ENCODE assay signal across 35 mouse cellular contexts in the genomic region with DNA sequence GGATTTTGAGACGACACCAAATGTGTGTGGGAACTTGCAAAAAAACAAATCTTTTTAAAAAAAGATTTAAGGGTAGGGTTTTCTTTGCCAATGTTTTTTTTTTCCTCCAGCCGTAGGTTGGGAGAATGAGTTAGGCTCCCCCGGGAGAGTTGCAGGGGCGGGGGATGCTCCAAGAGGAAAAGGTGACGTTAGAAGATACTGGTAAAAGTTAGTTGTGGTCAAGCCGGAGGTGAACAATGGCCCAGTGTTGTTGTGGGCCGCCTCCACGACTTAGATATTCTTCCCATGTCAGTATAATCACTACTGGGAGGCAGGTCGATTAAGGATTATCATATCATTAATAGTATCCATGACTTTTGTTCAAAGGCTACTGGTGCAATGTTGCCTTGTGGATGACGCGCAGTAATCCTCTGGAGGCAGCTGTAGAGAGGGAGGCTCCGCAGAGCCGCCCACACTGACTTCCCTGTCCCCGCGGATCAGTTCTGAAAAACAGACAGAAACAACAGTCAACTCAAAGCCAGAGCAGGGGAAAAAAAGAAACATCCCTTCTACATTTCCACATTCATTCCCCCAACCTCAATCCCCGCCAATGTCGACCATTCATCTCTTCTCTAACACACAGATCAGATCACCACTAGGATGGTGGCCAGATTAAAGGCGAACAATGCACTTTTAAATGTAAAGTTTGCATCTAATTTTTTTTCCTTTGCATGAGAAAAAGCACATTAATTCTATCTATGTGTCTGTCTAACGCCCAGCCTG. TPM values are rescaled to one million over a fixed set of nuclear protein-coding genes. Genes with fewer than 3 reads are reported as not detected.
DNase-seq lines count a peak whose midpoint lies in the region; ATAC-seq and TF ChIP-seq lines count a peak whose summit lies in the region.
"Had no signal": no experiment of that assay in that cellular context is flagged by ENCODE, and none has a peak within 500 bp of the region (broad histone marks: within the 10 kb centered on the region; RNA-seq: fewer than 3 reads in every experiment).

No protein-coding gene starts in this region.

- H3K79me2 ChIP-seq in heart, adult 2 months (replicated peaks; ENCODE audit: control insufficient read depth, insufficient read depth, low read length) = no peaks in the 10 kb centered on the region

- H3K27me3 ChIP-seq in heart, embryonic 13.5 days (replicated peaks) = no peaks in the 10 kb centered on the region
- no peaks in the 10 kb centered on the region for H3K27me3 ChIP-seq in heart, adult 2 months (ENCODE audit: control insufficient read depth, insufficient read depth, low read length)
- peaks cover 3% of the 10 kb centered on the region; the same call in 1 of the 2 replicates for H3K27me3 ChIP-seq in embryonic facial prominence, embryonic 15.5 days
- H3K27me3 ChIP-seq in midbrain, embryonic 14.5 days (ENCODE audit: control insufficient read depth, insufficient read depth, low read length) = no peaks in the 10 kb centered on the region
- H3K27me3 ChIP-seq: heart, embryonic 12.5 days; hindbrain, embryonic 12.5 days; neural tube, embryonic 13.5 days had no signal

- TF ChIP-seq POLR2A in heart, adult 2 months (IDR thresholded peaks at IDR 0.05; ENCODE audit: insufficient read depth, low read depth, low read length) = no peak

- TF ChIP-seq CTCF in heart, adult 2 months (IDR thresholded peaks at IDR 0.05) = no peak

- ATAC-seq in heart, embryonic 13.5 days (ENCODE audit: extremely low read depth, insufficient number of reproducible peaks, low FRiP score, low TSS enrichment) = no peak
- ATAC-seq in embryonic facial prominence, embryonic 15.5 days (ENCODE audit: insufficient number of reproducible peaks, low FRiP score, low TSS enrichment, low read depth) = peak; percentile 67
- peak; percentile 55; the same call in 1 of the 2 replicates for ATAC-seq in midbrain, embryonic 14.5 days (ENCODE audit: low FRiP score, low TSS enrichment)
- ATAC-seq: CD4-positive, CD25-positive, alpha-beta regulatory T cell, adult 4 months; forebrain, embryonic 16.5 days; inflammation-experienced regulatory T-cells, adult 6 months had no signal

- 0 out of 2 replicates have a peak, but pooled peaks cover 5% of the 10 kb centered on the region for H3K9me3 ChIP-seq in heart, embryonic 13.5 days
- H3K9me3 ChIP-seq in embryonic facial prominence, embryonic 15.5 days (replicated peaks) = no peaks in the 10 kb centered on the region
- no peaks in the 10 kb centered on the region for H3K9me3 ChIP-seq in midbrain, embryonic 14.5 days (ENCODE audit: control insufficient read depth, low read length)
- H3K9me3 ChIP-seq: neural tube, embryonic 13.5 days had no signal

- no peaks in the 10 kb centered on the region for H3K36me3 ChIP-seq in heart, embryonic 13.5 days
- H3K36me3 ChIP-seq in heart, adult 2 months (ENCODE audit: control insufficient read depth, insufficient read depth, low read length) = no peaks in the 10 kb centered on the region
- H3K36me3 ChIP-seq in embryonic facial prominence, embryonic 15.5 days = no peaks in the 10 kb centered on the region
- no peaks in the 10 kb centered on the region for H3K36me3 ChIP-seq in midbrain, embryonic 14.5 days (ENCODE audit: control insufficient read depth, insufficient read depth, low read length)
- H3K36me3 ChIP-seq: heart, embryonic 12.5 days; hindbrain, embryonic 12.5 days; neural tube, embryonic 13.5 days had no signal

- H3K4me1 ChIP-seq in heart, embryonic 13.5 days = peaks cover 3% of the 10 kb centered on the region
- no peaks in the 10 kb centered on the region for H3K4me1 ChIP-seq in heart, adult 2 months (ENCODE audit: control insufficient read depth, insufficient read depth, low read length)
- H3K4me1 ChIP-seq in embryonic facial prominence, embryonic 15.5 days = no peaks in the 10 kb centered on the region
- H3K4me1 ChIP-seq in midbrain, embryonic 14.5 days (ENCODE audit: control insufficient read depth, insufficient read depth, low read length) = peaks cover 11% of the 10 kb centered on the region; the same call in 1 of the 2 replicates
- H3K4me1 ChIP-seq: heart, embryonic 12.5 days had no signal

- 0 out of 2 replicates have a peak overlapping the region, but pooled peaks have one; percentile 13 for H3K4me2 ChIP-seq in heart, embryonic 13.5 days
- 0 out of 2 replicates have a peak overlapping the region, but pooled peaks have one; percentile 15 for H3K4me2 ChIP-seq in embryonic facial prominence, embryonic 15.5 days (replicated peaks)
- H3K4me2 ChIP-seq in midbrain, embryonic 14.5 days (ENCODE audit: low read length) = peak overlapping the region; percentile 44
- H3K4me2 ChIP-seq: heart, embryonic 12.5 days; hindbrain, embryonic 12.5 days; neural tube, embryonic 13.5 days had no signal

- H3K27ac ChIP-seq in heart, embryonic 13.5 days (replicated peaks) = no peak overlapping the region
- H3K27ac ChIP-seq in heart, adult 2 months = no peak overlapping the region
- no peak overlapping the region for H3K27ac ChIP-seq in embryonic facial prominence, embryonic 15.5 days (replicated peaks)
- no peak overlapping the region for H3K27ac ChIP-seq in midbrain, embryonic 14.5 days (replicated peaks; ENCODE audit: low read depth, low read length)
- H3K27ac ChIP-seq: hindbrain, embryonic 12.5 days; liver, embryonic 14.5 days; neural tube, embryonic 13.5 days; stomach, postnatal 0 days had no signal

- WGBS in heart, embryonic 13.5 days = 38% methylated on average over 19 of the region's 19 CpGs
- 35% methylated on average over 19 of the region's 19 CpGs for WGBS in heart, adult 2 months
- WGBS in embryonic facial prominence, embryonic 15.5 days = 23% methylated on average over 19 of the region's 19 CpGs
- 10% methylated on average over 19 of the region's 19 CpGs for WGBS in midbrain, embryonic 14.5 days

- no peak overlapping the region for H3K9ac ChIP-seq in heart, embryonic 13.5 days
- H3K9ac ChIP-seq in heart, adult 2 months (ENCODE audit: low read depth, low read length) = no peak overlapping the region
- H3K9ac ChIP-seq in embryonic facial prominence, embryonic 15.5 days = no peak overlapping the region
- H3K9ac ChIP-seq in midbrain, embryonic 14.5 days (replicated peaks; ENCODE audit: low read length) = no peak overlapping the region; the same call in 1 of the 2 replicates
- H3K9ac ChIP-seq: heart, embryonic 12.5 days; hindbrain, embryonic 12.5 days; liver, embryonic 14.5 days; neural tube, embryonic 13.5 days had no signal

- no peak for TF ChIP-seq EP300 in heart, adult 2 months (IDR thresholded peaks at IDR 0.05; ENCODE audit: insufficient read depth, low read depth, low read length)

- H3K4me3 ChIP-seq in heart, embryonic 13.5 days = no peak overlapping the region
- no peak overlapping the region for H3K4me3 ChIP-seq in heart, adult 2 months
- H3K4me3 ChIP-seq in embryonic facial prominence, embryonic 15.5 days (replicated peaks) = no peak overlapping the region; the same call in 1 of the 2 replicates
- no peak overlapping the region for H3K4me3 ChIP-seq in midbrain, embryonic 14.5 days (replicated peaks; ENCODE audit: low read depth, low read length)
- H3K4me3 ChIP-seq: heart, embryonic 12.5 days; hindbrain, embryonic 12.5 days; neural tube, embryonic 13.5 days had no signal

- DNase-seq in heart, adult 2 months = no peak
- DNase-seq in ZHBTc4 (ENCODE audit: low read depth, low spot score) = peak; percentile 10
- peak; percentile 63 for DNase-seq in midbrain, embryonic 14.5 days
- DNase-seq in adrenal gland, adult 18-20 months (ENCODE audit: low spot score in 2 of 2) = no peak
- DNase-seq in lung, postnatal 25 days (ENCODE audit: low spot score) = no peak
- DNase-seq: adrenal gland, adult 2 months; adrenal gland, postnatal 36 days; cerebellum, adult 2 months; cerebellum, postnatal 14 days; gastrocnemius, postnatal 14 days; kidney, adult 11 months; kidney, postnatal 25 days; liver; lung, adult 2 months; lung, postnatal 10 days; right cerebral cortex, postnatal 25 days; thymus, adult 2 months; thymus, postnatal 36 days had no signal

- intact Hi-C loops in heart, adult 2 months (cut with DNase I) = no loop called here

RNA-seq across cellular contexts. Expression of a gene that starts 36.4 kb away (rescaled TPM):
- polyA plus RNA-seq in heart, embryonic 13.5 days (2015; fragmentation: Nextera tagmentation; extraction: Ambion mirVana) = not detected in 2 replicates
- total RNA-seq in heart, adult 2 months (2021) = 1 to 10 TPM; 1.5 to 2.8 TPM
- 1.3 TPM in 2 replicates for polyA plus RNA-seq in heart, adult 2 months (2012; rRNA removed)
- 0.28 and 1.6 TPM in 2 replicates for polyA plus RNA-seq in embryonic facial prominence, embryonic 15.5 days (2015; fragmentation: Nextera tagmentation; extraction: Ambion mirVana)
- 9.6 and 10.2 TPM in 2 replicates for polyA plus RNA-seq in midbrain, embryonic 14.5 days (2014; fragmentation: Nextera tagmentation; extraction: Ambion mirVana)
- not detected for total RNA-seq in adrenal gland, adult 18-20 months (2021)
- total RNA-seq: adrenal gland, adult 2 months; adrenal gland, postnatal 36 days; granulocyte monocyte progenitor cell, adult 5-6 weeks; layer of hippocampus, adult 18-20 months; left cerebral cortex, adult 18-20 months; left cerebral cortex, postnatal 14 days; megakaryocyte progenitor cell, adult 5-6 weeks had no signal
- polyA plus RNA-seq: CD4-positive, CD25-positive, alpha-beta regulatory T cell, adult 4 months; cerebellum, adult 2 months; heart, embryonic 12.5 days; inflammation-experienced regulatory T-cells, adult 6 months; kidney, embryonic 14.5 days; limb, embryonic 11.5 days; liver, embryonic 14.5 days; lung, adult 2 months; stomach, postnatal 0 days; thymus, adult 2 months had no signal

RNA-seq across cellular contexts. Expression of a gene that starts 47.0 kb away (rescaled TPM):
- 1,621 and 1,814 TPM in 2 replicates for polyA plus RNA-seq in heart, embryonic 13.5 days (2015; fragmentation: Nextera tagmentation; extraction: Ambion mirVana)
- total RNA-seq in heart, adult 2 months (2021) = 1,000 to 10,000 TPM; 4,382 to 5,412 TPM
- 4,929 and 5,477 TPM in 2 replicates for polyA plus RNA-seq in heart, adult 2 months (2012; rRNA removed)
- polyA plus RNA-seq in embryonic facial prominence, embryonic 15.5 days (2015; fragmentation: Nextera tagmentation; extraction: Ambion mirVana) = 459 and 483 TPM in 2 replicates
- 795 and 885 TPM in 2 replicates for polyA plus RNA-seq in midbrain, embryonic 14.5 days (2014; fragmentation: Nextera tagmentation; extraction: Ambion mirVana)
- 100 to 1,000 TPM; 166 to 218 TPM for total RNA-seq in adrenal gland, adult 18-20 months (2021)

Comparison
In these comparisons a context has a peak if more than half of its experiments do, and no peak if none do; other contexts are left out.
1. DNase-seq: peak in ZHBTc4 (single experiment) and midbrain, embryonic 14.5 days (single experiment); none in heart, adult 2 months (0 of 2), adrenal gland, adult 18-20 months (0 of 2) and lung, postnatal 25 days (single experiment).
2. Peak in every context shown above with its lines, with median percentiles within 50 percentile points of each other: H3K4me2 ChIP-seq.